Mouse (Mus musculus) CH12.LX (cell line): ENCODE data around the gene Catip. TPM values are rescaled to one million over a fixed set of nuclear protein-coding genes. Genes with fewer than 3 reads are reported as not detected.

Experiments used
- DNase-seq: peaks from one replicate; pipeline ENCODE4 v3.0.0-alpha.2; 2013; ENCODE audit errors: extremely low read depth
- H3K27ac ChIP-seq: 2 replicates; pipeline ENCODE4 v1.5.1; 2012; ENCODE audit warnings: low read depth, mild to moderate bottlenecking, control low read depth, moderate library complexity; ENCODE audit not compliant: insufficient read depth
- H3K27me3 ChIP-seq: replicated peaks from 2 replicates; pipeline ENCODE3; 2012; ENCODE audit warnings: inconsistent platforms
- H3K36me3 ChIP-seq, 2 experiments: replicated peaks in 1 of 2; 2 replicates each; pipeline versions ENCODE3 to v1.6.1; 2012; ENCODE audit warnings: inconsistent platforms in 1 of 2, low read length in 1 of 2, mild to moderate bottlenecking in 1 of 2, mixed read lengths in 1 of 2, moderate library complexity in 1 of 2; ENCODE audit not compliant: control insufficient read depth in 1 of 2, insufficient read depth in 1 of 2
- H3K4me1 ChIP-seq, 2 experiments: 2 replicates each; pipeline ENCODE4 v1.6.1; 2012; ENCODE audit warnings: inconsistent platforms in 1 of 2, moderate library complexity in 1 of 2; ENCODE audit not compliant: insufficient read depth in 2 of 2, control insufficient read depth in 1 of 2
- H3K4me2 ChIP-seq: 2 replicates; pipeline ENCODE4 v1.6.1; 2012; ENCODE audit warnings: low read depth, mild to moderate bottlenecking, control low read depth; ENCODE audit not compliant: poor library complexity, insufficient read depth, severe bottlenecking
- H3K4me3 ChIP-seq, 3 experiments: fragments of 150-350 bp in 1 of 3; sonication (generic) in 1 of 3; replicated peaks in 1 of 3; 2 replicates each; pipeline versions ENCODE3 to v1.5.1; 2011 to 2012; ENCODE audit warnings: low read depth in 2 of 3, low read length in 2 of 3, mild to moderate bottlenecking in 2 of 3, moderate library complexity in 2 of 3, control low read depth in 1 of 3, improper control_type of control experiment in 1 of 3, inconsistent platforms in 1 of 3, mixed read lengths in 1 of 3; ENCODE audit not compliant: poor library complexity in 1 of 3
- H3K79me2 ChIP-seq: replicated peaks from 2 replicates; pipeline ENCODE4 v1.6.1; 2012; ENCODE audit warnings: mild to moderate bottlenecking, moderate library complexity; ENCODE audit not compliant: control insufficient read depth, poor library complexity, insufficient read depth, severe bottlenecking; ENCODE audit errors: extremely low read depth
- H3K9ac ChIP-seq: 2 replicates; pipeline ENCODE4 v1.6.1; 2012; ENCODE audit warnings: low read depth, mild to moderate bottlenecking, control low read depth, moderate library complexity; ENCODE audit not compliant: insufficient read depth
- H3K9me3 ChIP-seq: replicated peaks from 2 replicates; pipeline ENCODE3; 2012; ENCODE audit warnings: low read length, inconsistent platforms, mixed read lengths
- BHLHE40 ChIP-seq: IDR thresholded peaks from 2 replicates; pipeline ENCODE4 v1.6.1; 2011; ENCODE audit warnings: mild to moderate bottlenecking, low read depth, low read length, improper control_type of control experiment
- CHD1 ChIP-seq: IDR thresholded peaks from 2 replicates; pipeline ENCODE4 v1.6.1; 2012; ENCODE audit warnings: low read depth, low read length, improper control_type of control experiment, inconsistent platforms
- CHD2 ChIP-seq: IDR thresholded peaks from 2 replicates; pipeline ENCODE4 v1.6.1; 2011; ENCODE audit warnings: low read length, improper control_type of control experiment
- E2F4 ChIP-seq: IDR thresholded peaks from 2 replicates; pipeline ENCODE4 v1.6.1; 2011; ENCODE audit warnings: low read depth, low read length, improper control_type of control experiment; ENCODE audit not compliant: insufficient replicate concordance
- ELF1 ChIP-seq: IDR thresholded peaks from 2 replicates; pipeline ENCODE4 v1.6.1; 2014; ENCODE audit warnings: low read depth, mild to moderate bottlenecking, inconsistent platforms, low read length, improper control_type of control experiment
- ETS1 ChIP-seq: conservative IDR thresholded peaks from 2 replicates; pipeline ENCODE4 v1.6.1; 2012; ENCODE audit warnings: low read depth, mild to moderate bottlenecking, inconsistent platforms, low read length, improper control_type of control experiment, moderate library complexity
- GABPA ChIP-seq: IDR thresholded peaks from 2 replicates; pipeline ENCODE4 v1.6.1; 2012; ENCODE audit warnings: low read depth, low read length, improper control_type of control experiment, inconsistent platforms; ENCODE audit not compliant: insufficient replicate concordance
- HCFC1 ChIP-seq: IDR thresholded peaks from 2 replicates; pipeline ENCODE4 v1.6.1; 2012; ENCODE audit warnings: low read depth, mild to moderate bottlenecking, inconsistent platforms, low read length, improper control_type of control experiment
- IRF4 ChIP-seq: IDR thresholded peaks from 2 replicates; pipeline ENCODE4 v1.6.1; 2014; ENCODE audit warnings: low read depth, mild to moderate bottlenecking, inconsistent platforms, low read length, improper control_type of control experiment
- MAX ChIP-seq: IDR thresholded peaks from 2 replicates; pipeline ENCODE4 v1.6.1; 2011; ENCODE audit warnings: low read length, improper control_type of control experiment
- MAZ ChIP-seq: IDR thresholded peaks from 2 replicates; pipeline ENCODE4 v1.6.1; 2012; ENCODE audit warnings: low read depth, mild to moderate bottlenecking, inconsistent platforms, low read length, improper control_type of control experiment, moderate library complexity
- MEF2A ChIP-seq: IDR thresholded peaks from 2 replicates; pipeline ENCODE4 v1.6.1; 2014; ENCODE audit warnings: low read depth, mild to moderate bottlenecking, inconsistent platforms, low read length, improper control_type of control experiment, borderline replicate concordance
- NRF1 ChIP-seq: IDR thresholded peaks from 2 replicates; pipeline ENCODE4 v1.6.1; 2014; ENCODE audit warnings: low read depth, mild to moderate bottlenecking, inconsistent platforms, low read length, improper control_type of control experiment, moderate library complexity
- PAX5 ChIP-seq: IDR thresholded peaks from 2 replicates; pipeline ENCODE4 v1.6.1; 2012; ENCODE audit warnings: low read length, inconsistent platforms, mixed read lengths
- POLR2A ChIP-seq: IDR thresholded peaks from 2 replicates; pipeline ENCODE4 v1.6.1; 2011; ENCODE audit warnings: low read depth, mild to moderate bottlenecking, improper control_type of control experiment, low read length
- POLR2AphosphoS2 ChIP-seq: IDR thresholded peaks from 2 replicates; pipeline ENCODE4 v1.6.1; 2011; ENCODE audit warnings: low read depth, low read length, improper control_type of control experiment
- SMC3 ChIP-seq: IDR thresholded peaks from 2 replicates; pipeline ENCODE4 v1.6.1; 2011; ENCODE audit warnings: low read depth, low read length, improper control_type of control experiment
- UBTF ChIP-seq: IDR thresholded peaks from 2 replicates; pipeline ENCODE4 v1.6.1; 2012; ENCODE audit warnings: low read depth, mild to moderate bottlenecking, inconsistent platforms, low read length, improper control_type of control experiment, moderate library complexity
- USF1 ChIP-seq: IDR thresholded peaks from 2 replicates; pipeline ENCODE4 v1.6.1; 2014; ENCODE audit warnings: low read depth, mild to moderate bottlenecking, inconsistent platforms, low read length, improper control_type of control experiment
- USF2 ChIP-seq: conservative IDR thresholded peaks from 2 replicates; pipeline ENCODE4 v1.6.1; 2011; ENCODE audit warnings: low read depth, low read length, improper control_type of control experiment
- ZC3H11A ChIP-seq: IDR thresholded peaks from 2 replicates; pipeline ENCODE4 v1.6.1; 2012; ENCODE audit warnings: low read depth, mild to moderate bottlenecking, inconsistent platforms, low read length, improper control_type of control experiment
- ZKSCAN1 ChIP-seq: IDR thresholded peaks from 2 replicates; pipeline ENCODE4 v1.6.1; 2012; ENCODE audit warnings: low read depth, inconsistent platforms, low read length, improper control_type of control experiment, borderline replicate concordance
- ZMIZ1 ChIP-seq: IDR thresholded peaks from 2 replicates; pipeline ENCODE4 v1.6.1; 2012; ENCODE audit warnings: low read depth, mild to moderate bottlenecking, inconsistent platforms, low read length, improper control_type of control experiment
- ZNF384 ChIP-seq: IDR thresholded peaks from 2 replicates; pipeline ENCODE4 v1.6.1; 2012; ENCODE audit warnings: low read depth, low read length, improper control_type of control experiment, inconsistent platforms
- dilution Hi-C: fragments of 300-500 bp; cut with MboI; formaldehyde crosslinking; loops from 2 replicates; pipeline ENCODE4 v1.14.3; 2020; ENCODE audit warnings: low sequenced_read_pairs; ENCODE audit not compliant: extremely low pct_unique_long_range_greater_than_20kb, extremely low pct_ligation_motif_present
- in situ Hi-C: fragments of 300-500 bp; cut with MboI; formaldehyde crosslinking; loops from 3 replicates; pipeline ENCODE4 v1.14.3; 2019; ENCODE audit warnings: low sequenced_read_pairs, low pct_ligation_motif_present, low pct_unique_long_range_greater_than_20kb, mixed read lengths
- polyA plus RNA-seq: library from polyadenylated mRNA; unstranded; fragments of >175 nt; gene quantifications from 2 replicates; pipeline ENCODE4 v1.2.1, GENCODE M21; 2012; ENCODE audit warnings: low read depth; ENCODE audit not compliant: insufficient read length
- total RNA-seq, 2 experiments: library from RNA; depleted of rRNA; stranded (reverse); fragments of 300-350 nt in 1 of 2; fragments of >200 nt in 1 of 2; gene quantifications; 2 replicates each; pipeline ENCODE4 v1.2.3; 2012 to 2014

Gene Catip
- total and polyA plus RNA-seq, 3 experiments = 0.11 to 2.6 (median 0.30) TPM

GRCm38 (mm10) chr1:74337241-74337771, 24.6 kb upstream of the Catip start:
- in situ Hi-C loops = no loop called here
- TF ChIP-seq POLR2AphosphoS2 = 0 out of 2 replicates have a peak, but pooled peaks have one; percentile 32
- TF ChIP-seq CHD1 = no peak
- peaks cover 34 to 67% of the 10 kb centered on the region in 2 experiments for H3K4me1 ChIP-seq

GRCm38 (mm10) chr1:74338013-74338412, 23.9 kb upstream of the Catip start:
- in situ Hi-C loops = no loop called here
- Histone ChIP-seq H3K9me3 (peaks cover 18% of the 10 kb centered on the region), H3K4me3 (peak overlapping the region in 1 of 3 experiments; percentile 2), H3K27ac (peak overlapping the region; percentile 92), H3K36me3 (peaks cover 29 to 68% of the 10 kb centered on the region in 2 experiments), H3K27me3 (no peaks in the 10 kb centered on the region), H3K79me2 (peaks cover 72% of the 10 kb centered on the region), H3K4me1 (peaks cover 39 to 74% of the 10 kb centered on the region in 2 experiments), H3K9ac (peak overlapping the region; percentile 31; the same call in 1 of the 2 replicates), H3K4me2 (peak overlapping the region; percentile 52)
- DNase-seq = no peak
- 0 out of 2 replicates have a peak, but pooled peaks have one; percentile 8 for TF ChIP-seq ZMIZ1
- no peak for TF ChIP-seq USF1
- peak; percentile 96 for TF ChIP-seq CHD1
- TF ChIP-seq IRF4 = peak; percentile 57; the same call in 1 of the 2 replicates
- TF ChIP-seq MEF2A = peak; percentile 77
- no peak for TF ChIP-seq CHD2
- dilution Hi-C loops = no loop called here

More at GRCm38 (mm10) chr1:74337241-74337771, 24.6 kb upstream of the Catip start:
- Histone ChIP-seq H3K79me2 (peaks cover 77% of the 10 kb centered on the region), H3K4me3 (no peak overlapping the region), H3K9me3 (peaks cover 18% of the 10 kb centered on the region), H3K27ac (peak overlapping the region; percentile 64), H3K9ac (peak overlapping the region; percentile 31), H3K36me3 (peaks cover 29 to 68% of the 10 kb centered on the region in 2 experiments), H3K27me3 (no peaks in the 10 kb centered on the region), H3K4me2 (peak overlapping the region; percentile 52)
- no peak for DNase-seq
- dilution Hi-C loops = no loop called here

- dilution Hi-C loops = no loop called here
- peaks cover 45 to 80% of the 10 kb centered on the region in 2 experiments for H3K4me1 ChIP-seq
- in situ Hi-C loops = no loop called here
- peak overlapping the region; percentile 92 for H3K27ac ChIP-seq
- DNase-seq = no peak
- peaks cover 18% of the 10 kb centered on the region for H3K9me3 ChIP-seq
- peak overlapping the region in 1 of 3 experiments; percentile 2 for H3K4me3 ChIP-seq
- H3K27me3 ChIP-seq = no peaks in the 10 kb centered on the region
- peak overlapping the region; percentile 31; the same call in 1 of the 2 replicates for H3K9ac ChIP-seq
- H3K4me2 ChIP-seq = peak overlapping the region; percentile 52
- peaks cover 29 to 70% of the 10 kb centered on the region in 2 experiments for H3K36me3 ChIP-seq
- H3K79me2 ChIP-seq = peaks cover 72% of the 10 kb centered on the region
- TF ChIP-seq ZKSCAN1 (no peak), USF2 (no peak), MEF2A (0 out of 2 replicates have a peak, but pooled peaks have one; percentile 13), E2F4 (no peak), MAX (no peak), BHLHE40 (peak; percentile 49), SMC3 (no peak), ZC3H11A (no peak), IRF4 (peak; percentile 69), ZNF384 (no peak), MAZ (no peak), USF1 (no peak), UBTF (no peak), POLR2A (no peak), CHD1 (peak; percentile 13; the same call in 1 of the 2 replicates), NRF1 (no peak), GABPA (no peak), ELF1 (no peak), ETS1 (no peak), HCFC1 (no peak), PAX5 (no peak)
Observed at GRCm38 (mm10) chr1:74338626-74339025, 23.3 kb upstream of the Catip start.
